Mouse (Mus musculus) inflammation-experienced regulatory T-cells, adult 6 months (primary cell): ENCODE data around the gene Bpifb2. TPM values are rescaled to one million over a fixed set of nuclear protein-coding genes. Genes with fewer than 3 reads are reported as not detected.
"Not testable (repeated sequence)": the region's sequence is repeated elsewhere in the genome, so short reads cannot be mapped to it uniquely, and the experiment has no call there.

Source experiments
- ATAC-seq: one replicate; pipeline ENCODE4 v1.8.0; 2017
- polyA plus RNA-seq, 3 experiments: library from polyadenylated mRNA; unstranded; fragments of 100-300 nt; shearing (Covaris generic); gene quantifications; one replicate each; pipeline ENCODE4 v1.2.1; 2017

The Bpifb2 gene
- not detected for polyA plus RNA-seq

DNA sequence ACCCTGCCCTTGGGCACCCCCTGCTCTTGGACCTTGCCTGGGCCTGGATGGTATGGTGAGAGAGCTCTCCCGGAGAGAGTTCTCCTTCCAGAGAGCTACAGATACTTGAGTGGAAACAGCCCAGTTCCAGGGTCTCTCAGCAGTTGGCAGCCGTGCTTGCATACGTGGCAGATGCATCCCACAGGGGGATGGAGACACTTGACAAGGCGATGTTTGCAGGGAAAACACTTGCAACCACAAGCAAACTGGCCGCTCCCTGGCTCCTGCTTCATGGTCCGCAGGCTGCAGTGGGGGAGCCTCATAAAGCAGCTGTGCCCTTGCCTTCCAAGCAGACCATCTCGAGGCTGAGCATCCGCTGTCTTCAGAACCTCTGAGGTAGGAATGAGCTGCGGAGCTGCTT lies at the start of gene Bpifb2:
Bpifb2 (plus strand) TSS at position 301 of the 400 bp plus-strand sequence.
- no peak for ATAC-seq

DNA sequence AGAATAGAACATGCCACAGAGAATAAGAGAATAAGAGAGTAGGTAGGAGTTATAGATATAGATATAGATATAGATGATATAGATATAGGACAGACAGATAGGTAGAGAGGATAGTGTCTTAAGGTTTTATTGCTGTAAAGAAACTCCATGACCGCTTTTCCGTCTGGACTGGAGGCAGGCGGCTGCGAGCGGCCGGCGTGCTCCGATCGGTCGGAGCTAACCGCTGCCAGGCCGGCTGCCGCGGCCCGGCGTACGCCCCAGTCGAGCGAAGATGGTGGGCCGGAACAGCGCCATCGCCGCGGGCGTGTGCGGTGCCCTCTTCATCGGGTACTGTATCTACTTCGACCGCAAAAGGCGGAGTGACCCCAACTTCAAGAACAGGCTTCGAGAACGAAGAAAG lies 48.9 kb upstream of the Bpifb2 start:
- not testable (repeated sequence) for ATAC-seq

DNA sequence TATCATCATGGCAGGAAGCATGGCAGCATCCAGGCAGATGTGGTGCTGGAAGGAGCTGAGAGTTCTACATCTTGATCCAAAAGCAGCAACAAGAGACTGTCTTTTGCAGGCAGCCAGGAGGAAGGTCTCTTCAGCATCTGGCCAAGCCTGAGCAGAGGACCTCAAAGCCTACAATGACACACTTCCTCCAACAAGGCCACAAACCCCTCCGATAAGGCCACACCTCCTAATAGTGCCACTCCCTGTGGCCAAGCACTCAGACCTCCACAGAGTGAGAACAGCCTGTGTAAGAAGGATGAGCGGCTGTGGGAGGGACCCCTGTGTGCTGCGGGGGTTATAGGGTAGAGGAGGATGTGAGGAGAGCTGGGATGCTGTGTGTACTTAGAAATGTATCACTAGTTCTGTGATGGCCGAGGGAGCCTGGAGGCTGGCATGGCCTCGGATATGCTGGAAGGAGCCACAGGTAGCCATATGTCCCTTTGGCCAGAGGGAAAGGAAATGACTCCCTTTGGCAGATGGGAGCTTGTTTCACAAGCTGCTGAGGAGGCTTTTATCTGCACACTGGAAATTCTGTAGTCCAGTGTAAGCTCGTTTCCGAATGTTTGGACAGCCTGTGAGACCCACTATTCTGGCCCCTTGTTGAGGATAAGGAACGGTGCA lies 47.5 kb upstream of the Bpifb2 start:
- no peak for ATAC-seq

DNA sequence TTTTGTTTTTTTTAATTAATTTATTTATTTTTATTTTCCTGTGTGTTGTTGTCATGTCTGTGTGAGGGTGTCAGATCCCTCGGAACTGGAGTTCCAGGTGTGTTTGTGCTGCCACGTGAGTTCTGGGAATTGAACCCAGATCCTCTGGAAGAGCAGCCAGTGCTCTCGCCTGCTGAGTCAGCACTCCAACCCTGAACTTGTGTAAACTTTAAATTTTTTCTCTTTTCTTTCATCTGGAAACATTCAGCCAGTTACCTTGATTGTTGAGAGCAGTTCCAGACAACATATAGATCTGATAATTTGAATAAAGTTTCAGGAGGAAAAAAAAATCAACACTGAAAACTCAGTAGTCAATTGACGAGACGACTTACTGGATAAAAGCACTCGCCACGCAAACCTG lies 46.1 kb upstream of the Bpifb2 start:
- no peak for ATAC-seq

DNA sequence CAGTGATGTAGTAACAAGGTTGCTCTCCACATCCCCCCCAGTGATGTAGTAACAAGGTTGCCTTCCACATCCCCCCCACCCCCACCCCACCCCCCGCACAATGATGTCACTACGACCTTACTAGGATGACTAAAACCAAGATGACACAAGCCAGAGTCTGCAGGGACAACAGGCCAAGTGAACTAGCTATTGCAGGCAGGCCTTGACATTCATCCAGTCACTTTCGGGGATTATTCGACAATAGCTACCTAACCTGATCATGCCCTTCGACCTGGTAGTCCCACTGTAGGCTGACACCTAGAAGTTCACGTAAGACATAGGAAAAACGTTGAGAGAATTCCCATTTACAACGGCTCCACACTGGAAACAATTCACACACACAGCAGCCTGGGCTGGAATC lies 41.6 kb upstream of the Bpifb2 start:
- no peak for ATAC-seq

DNA sequence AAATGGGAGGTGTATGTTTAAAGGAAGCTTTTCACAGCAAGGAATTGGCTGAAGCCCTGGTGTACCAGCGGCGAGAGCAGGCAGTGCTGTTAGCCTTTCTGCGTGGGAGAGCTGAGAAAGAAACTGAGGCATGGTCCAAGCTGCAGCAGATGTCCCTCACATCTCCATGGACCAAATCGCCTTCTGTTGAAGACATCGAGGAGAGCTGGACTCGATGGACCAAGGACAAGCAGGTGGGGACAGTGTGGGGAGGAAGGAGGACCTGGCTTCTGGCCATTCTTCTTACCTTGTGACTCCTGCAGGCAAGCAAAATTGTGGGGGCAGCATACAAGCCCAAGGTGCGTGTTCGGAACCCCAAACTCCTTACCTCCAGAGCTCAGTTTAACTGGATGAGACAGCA lies 32.0 kb upstream of the Bpifb2 start:
- no peak for ATAC-seq

DNA sequence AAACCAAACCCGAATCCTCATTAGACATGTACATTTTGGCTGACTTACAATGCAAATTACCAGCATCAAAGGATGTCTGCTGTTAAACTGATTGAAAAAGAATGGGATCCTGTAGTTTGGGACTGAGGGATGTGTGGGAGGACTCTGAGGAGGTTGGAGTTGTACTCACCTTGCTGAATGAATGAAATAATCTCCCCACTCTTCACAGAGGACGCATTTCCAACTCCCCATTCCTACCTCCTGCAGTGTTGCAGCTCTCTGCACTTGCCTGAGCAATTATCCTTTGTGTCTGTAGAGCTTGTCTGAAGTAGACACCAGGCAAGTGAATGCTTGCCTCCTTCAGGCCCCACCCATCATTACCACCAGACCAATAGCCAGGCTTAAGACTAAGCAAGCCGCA lies 26.5 kb upstream of the Bpifb2 start:
- ATAC-seq = no peak

DNA sequence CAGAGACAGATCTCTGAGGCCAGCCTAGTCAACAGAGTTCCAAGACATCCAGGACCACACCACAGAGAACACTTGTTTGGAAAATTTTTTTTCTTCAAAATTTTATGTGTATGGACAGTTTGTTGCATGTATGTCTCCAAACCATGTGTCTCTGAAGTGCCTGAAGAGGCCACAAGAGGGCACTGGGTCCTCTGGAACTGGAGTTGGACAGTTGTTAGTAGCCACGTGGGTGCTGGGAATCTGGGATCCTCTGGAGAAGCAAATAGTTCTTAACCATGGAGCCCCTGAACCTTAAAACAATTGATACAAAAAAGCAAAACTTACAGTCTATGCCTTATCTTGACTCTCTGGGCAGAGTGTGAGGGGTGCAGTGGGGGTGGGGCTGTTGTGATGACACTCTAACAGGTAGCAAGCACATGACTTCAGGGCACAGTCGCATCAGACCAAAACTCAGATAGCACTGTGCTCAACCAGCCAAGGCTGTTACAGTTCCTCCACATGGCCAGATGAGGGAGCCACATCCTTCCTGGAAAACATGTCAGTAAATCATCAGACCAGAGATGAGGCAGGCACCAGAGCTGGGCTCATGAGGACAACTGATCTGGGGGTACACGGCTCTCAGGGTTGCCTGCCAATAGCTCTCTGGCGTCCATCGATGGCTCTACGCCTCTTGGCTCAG lies 24.4 kb upstream of the Bpifb2 start:
- ATAC-seq = no peak

DNA sequence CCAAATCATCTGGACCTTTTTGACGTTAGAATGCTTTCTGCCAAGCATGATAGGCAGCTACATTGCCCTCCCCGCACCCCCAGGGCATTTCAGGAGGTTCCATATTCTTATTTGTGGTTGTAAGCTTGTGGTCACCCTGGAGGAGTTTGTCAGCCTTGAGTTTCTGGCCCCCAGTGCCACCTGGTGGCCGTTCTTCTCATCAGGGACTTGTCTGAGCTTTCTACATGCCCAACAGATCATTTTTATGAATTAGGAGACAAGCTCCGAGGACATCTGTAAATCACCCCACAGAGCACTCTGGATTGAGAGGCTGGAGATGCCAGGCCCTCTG lies 23.9 kb upstream of the Bpifb2 start:
- no peak for ATAC-seq

DNA sequence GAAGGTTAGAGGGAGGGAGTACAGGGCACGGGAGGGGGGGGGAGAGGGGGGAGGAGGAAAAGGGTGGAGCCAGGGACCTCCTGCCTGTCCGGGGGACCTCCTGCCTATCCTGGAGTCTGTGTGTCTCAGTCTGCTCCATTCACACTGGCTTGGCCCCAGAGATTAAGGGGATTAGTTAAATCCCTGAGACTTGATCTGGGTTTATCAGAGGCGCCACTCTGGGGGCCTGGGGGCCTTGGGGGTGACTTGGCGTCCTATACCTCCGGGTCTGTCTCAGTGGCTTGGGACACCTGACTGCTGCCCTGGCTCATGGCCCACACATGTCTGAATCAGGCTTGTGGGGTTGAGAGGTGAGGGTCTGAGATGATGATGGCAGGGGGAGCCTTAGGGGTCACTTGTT lies 21.3 kb upstream of the Bpifb2 start:
- no peak for ATAC-seq

DNA sequence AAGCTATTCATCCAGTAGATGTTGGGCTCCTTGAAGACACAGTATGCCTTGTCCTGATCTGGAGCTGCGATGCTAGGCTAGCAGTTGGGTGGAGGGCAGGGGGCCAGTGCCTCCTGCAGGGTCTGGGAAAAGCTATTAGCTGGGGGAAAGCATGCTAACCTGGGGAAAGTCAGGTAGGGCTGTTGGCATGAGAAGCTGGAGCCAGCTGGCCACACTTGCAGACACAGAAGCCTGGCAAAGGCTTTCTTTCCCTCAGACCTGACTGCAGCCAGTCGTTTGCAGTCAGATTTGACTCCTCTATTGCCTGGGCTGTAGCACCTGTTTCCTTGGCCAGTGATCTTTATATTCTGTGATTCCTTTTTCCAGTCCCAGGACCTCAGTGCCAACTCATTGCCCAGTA lies 15.3 kb upstream of the Bpifb2 start:
- ATAC-seq = no peak

DNA sequence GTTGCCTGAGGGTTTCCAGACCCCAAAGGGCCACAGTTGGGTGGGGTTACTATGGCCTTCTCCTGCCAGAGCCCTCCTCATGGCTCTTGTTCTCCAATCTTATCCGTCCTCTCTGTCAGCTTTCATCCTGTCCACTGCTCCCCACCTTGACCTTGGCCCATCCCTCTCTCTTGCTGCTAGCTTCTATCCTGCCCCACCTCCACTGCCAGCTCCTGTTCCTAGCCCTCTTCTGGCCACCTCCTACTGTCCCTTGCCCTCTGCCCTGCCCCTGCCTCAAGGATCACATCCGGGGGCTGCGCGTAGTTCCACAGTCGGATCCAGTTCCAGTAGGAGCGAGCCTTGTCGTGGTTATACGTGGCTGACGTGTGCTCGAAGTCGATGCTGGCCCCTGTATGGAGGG lies 14.5 kb upstream of the Bpifb2 start:
- ATAC-seq = no peak

DNA sequence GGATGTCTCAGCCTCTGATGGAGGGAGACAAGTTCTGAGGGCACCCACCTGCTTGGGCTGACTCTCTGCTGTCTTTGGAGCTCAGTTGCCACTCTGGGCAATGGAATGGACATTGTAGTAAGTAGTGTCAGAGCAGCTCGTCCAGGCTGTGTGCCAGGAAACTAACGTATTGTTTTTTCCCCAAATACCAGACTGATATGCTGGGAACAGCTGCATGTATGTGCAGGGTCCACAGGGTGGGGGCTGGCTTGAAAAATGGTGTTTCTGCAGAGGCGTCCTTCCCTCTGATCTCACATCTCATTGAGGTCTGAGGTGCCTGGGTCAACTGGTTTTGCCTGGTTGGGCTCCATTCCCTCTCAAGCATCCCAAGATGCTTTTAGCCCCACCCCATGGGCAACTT lies 14.1 kb upstream of the Bpifb2 start:
- ATAC-seq = no peak

DNA sequence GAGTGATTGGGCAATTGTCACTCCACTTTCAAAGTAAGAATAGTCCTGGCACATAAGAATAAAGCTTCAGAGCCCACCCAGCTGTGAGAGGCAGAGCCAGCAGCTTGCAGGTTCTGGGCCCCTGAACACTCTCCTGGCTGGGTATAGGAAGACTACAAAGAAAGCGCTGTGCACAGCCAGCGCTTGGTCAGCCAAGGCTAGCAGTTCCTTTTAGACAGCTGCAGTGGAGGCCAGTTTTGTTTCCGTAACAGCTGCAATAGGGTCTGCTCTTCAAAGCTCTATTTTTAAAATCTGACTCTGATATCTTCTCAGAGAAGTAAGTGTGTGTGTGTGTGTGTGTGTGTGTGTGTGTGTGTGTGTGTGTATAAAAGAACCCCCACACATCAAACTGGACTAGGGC lies 12.9 kb upstream of the Bpifb2 start:
- no peak for ATAC-seq

DNA sequence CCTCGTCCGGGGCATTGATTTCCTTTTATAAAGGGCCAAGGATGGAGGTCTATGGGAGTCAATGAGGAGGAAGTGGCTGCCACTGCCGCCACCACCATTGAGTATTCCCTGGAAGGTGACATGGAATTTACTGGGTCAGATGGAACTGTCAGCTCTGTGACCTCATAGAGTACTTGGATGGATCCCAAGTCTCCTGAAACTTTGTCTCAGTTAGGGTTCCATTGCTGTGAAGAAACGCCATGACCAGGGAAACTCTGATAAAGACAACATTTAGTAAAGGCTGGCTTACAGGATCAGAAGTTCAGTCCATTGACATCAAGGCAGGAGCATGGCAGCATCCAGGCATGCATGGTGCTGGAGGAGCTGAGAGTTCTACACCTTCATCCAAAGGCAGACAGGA lies 3.9 kb upstream of the Bpifb2 start, which contains the start of gene Sun5:
Sun5 (minus strand) TSS at position 101 of the 400 bp plus-strand sequence.
- no peak for ATAC-seq

DNA sequence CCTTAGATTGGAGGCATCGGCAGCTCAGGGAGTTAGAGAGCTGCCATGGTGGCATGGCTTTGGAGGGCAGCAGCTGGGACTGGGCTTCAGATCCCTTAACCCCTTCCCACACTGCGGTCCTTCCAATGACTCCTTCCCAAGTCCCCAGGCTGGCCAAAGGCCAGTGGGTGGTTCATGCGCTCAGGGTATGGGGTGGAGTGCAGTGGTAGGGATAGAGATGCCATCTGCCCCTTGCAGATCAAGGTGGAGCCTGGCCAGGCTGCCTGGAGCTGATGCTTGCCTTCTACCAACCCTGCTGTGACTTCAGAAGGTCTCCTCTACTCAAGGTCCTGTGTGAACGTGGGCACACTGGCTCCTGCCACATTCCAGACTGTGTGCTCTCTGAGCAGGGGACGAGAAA lies 24.3 kb downstream of the Bpifb2 start:
- ATAC-seq = no peak

DNA sequence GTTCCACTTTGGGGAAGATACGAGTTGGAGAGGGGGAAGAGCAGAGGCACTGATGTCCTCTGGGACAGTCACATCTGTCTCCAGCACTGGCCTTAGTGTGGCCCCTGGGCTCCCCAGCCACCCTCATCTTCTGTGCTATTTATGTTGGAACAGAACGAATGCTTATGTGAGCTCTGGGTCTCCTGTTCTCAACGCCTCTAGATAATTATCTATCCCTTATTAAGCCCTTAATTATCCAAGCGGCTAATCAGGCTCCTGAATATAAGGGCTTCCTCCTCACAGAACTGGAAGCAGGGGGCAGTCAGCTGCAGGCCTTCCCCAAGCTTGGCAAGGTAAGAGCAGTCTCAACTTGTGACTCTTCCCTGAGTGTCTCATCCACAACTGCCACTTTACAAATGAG lies 25.2 kb downstream of the Bpifb2 start, which contains the start of gene Bpifb6:
Bpifb6 (plus strand) TSS at position 301 of the 400 bp plus-strand sequence.
- ATAC-seq = no peak

DNA sequence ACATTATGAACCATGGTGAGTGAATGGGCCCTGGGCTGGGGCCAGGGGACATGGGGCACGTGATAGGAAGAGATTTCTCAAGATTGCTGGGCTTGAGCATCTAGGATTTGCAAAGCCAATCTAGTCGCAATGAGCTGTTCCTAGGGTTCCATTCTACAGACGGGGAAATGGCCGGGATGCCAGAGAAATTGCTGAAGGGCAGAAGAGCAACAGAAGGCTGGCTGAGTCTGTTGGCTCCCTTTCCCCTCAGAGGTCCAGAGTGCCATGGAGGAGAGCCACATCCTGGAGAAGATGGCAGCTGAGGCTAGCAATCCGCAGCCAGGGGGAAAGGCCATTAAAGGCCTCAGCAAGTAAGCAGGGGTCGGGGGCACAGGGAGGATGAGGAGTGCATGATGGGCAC lies 27.9 kb downstream of the Bpifb2 start:
- no peak for ATAC-seq

DNA sequence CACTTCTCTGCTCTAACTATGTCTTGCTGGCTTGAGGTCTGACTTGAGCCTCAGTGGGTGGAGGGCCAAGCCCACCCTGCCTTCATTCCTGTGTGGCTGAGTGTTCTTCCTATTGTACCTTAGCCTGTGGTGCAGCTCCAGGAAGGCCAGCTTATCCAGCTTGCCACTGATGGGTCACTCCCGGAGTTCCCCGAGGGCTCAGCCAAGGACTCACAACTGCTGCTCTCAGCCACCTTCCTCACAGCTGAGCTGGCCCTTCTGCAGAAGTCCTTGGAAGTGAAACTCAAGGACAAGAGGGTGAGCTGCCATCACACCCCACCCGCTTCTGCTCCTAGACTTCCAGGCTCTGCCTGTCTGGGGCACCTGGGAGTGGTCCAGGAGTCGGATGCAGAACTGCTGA lies 31.8 kb downstream of the Bpifb2 start:
- ATAC-seq = no peak

DNA sequence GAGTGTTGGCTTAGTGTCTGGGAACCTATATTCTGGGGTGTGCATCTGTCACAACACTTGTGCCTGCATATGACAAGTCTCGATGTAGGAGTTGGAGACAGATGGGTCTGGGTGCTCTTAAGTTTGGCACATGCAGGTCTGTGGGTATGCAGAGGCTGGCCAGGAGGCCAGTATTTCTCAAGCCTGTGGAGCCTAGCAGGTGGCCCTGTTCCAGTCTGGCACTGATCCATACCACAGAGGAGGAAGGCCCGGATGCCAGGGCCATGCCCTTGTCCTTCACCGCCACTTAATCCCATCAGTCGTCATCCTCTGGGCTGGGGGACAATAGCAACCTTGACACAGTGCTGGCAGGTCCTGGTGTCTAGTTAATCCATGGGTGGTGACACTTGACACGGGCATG lies 39.3 kb downstream of the Bpifb2 start:
- ATAC-seq = no peak

DNA sequence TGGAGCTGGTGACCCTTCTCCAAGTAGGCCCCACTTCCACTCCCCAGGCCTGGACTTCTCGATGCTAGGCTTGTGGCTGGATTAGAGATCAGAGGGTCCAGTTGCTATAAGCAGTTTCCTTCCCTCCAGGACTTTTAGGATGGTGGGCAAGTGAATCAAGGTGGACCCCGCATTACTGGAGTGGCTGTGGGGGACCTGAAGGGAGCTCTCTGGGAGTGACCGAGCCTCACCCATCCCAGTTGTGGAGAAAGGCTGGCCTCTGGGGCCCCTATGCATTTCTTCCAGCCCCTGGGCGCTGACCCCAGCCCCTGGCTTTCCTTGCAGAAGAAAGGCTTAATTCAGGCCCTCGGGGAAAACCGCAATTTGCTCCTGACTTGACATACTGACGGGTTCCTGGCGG lies 43.1 kb downstream of the Bpifb2 start, which contains the start of gene Bpifb3:
Bpifb3 (plus strand) TSS at position 301 of the 400 bp plus-strand sequence.
- no peak for ATAC-seq

DNA sequence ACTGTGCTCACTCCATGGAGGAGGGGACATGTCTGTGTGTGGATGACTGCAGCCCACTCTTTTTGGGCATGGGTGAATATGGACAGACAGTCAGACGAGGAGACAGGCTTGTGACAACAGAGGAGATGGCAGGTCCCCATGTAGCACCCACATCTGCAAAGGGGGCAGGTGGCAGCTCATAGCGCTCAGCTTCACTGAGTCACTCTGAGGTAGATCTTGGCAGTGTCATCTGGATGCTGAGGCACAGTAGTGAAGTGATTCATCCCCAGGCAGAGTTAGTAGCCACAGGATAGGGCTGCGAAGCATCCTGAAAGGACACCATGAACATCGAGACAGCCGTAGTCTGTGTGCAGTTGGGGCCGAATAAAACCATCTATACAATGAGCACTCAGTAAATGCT lies 46.4 kb downstream of the Bpifb2 start:
- ATAC-seq = no peak

DNA sequence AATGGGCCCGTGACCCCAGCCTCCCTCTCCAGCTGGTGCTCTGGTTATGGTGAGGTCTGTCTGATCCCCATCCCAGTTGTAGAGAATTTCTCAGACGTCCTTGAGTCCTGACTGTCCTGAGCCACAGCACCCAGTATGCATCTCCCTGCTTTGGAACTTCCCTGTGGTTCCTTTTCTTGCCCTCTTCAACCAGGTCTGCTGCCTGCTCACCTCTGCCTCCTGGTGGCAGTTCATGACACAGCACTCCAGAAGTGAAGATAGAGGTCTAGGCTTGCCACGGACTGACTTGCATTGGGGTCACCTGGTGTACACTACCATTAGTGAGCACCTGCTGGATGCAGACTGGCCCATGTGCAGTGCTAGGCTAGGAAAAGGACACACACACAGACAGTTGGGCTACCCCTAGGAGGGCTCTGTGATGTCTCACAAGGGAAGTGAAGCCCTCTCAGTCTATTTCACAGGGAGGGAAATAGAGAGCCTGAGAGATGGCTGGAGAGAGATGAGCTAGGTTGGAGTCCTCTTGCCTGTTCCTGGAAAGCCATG lies 55.1 kb downstream of the Bpifb2 start:
- ATAC-seq = no peak

DNA sequence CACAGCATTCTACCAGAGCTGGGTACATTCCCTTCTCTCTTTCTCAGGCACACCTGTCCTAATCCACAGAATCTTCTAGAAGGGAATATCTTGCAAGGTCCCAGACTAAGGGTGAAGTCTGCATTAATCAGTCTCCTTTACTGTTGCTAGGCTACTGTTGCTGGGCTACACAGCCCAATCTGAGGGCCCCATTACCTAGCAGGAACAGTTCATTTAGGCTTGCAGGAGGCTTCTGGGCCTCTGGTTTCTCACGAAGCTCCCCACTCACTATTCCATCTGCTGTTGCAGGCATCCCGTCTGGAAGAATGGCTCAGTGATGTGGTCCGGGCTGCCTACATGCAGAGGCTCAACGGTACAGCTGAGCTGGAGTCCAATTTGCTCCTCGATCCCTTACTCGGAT lies 56.3 kb downstream of the Bpifb2 start:
- no peak for ATAC-seq
